Mouse (Mus musculus) right cerebral cortex, adult 2 months (tissue): ENCODE results near the gene Gm20878.
"Not testable (repeated sequence)": the region's sequence is repeated elsewhere in the genome, so short reads cannot be mapped to it uniquely, and the experiment has no call there.

Experiments used
- DNase-seq, 2 experiments: peaks; one replicate each; pipeline ENCODE4 v3.0.0; 2021 to 2022; ENCODE audit warnings: low spot score in 2 of 2

Gm20878 gene

GRCm38 (mm10) chr4:41941272-41941671 is at the start of gene Gm20878:
Gm20878 (plus strand) TSS chr4:41941572.
- DNase-seq, result not testable (repeated sequence)

- DNase-seq, result not testable (repeated sequence)
Observed at GRCm38 (mm10) chr4:41903310-41903709, 38.1 kb upstream of the Gm20878 start, which contains the start of gene Gm21541. Gm21541 (plus strand) TSS chr4:41903610.

- DNase-seq, result not testable (repeated sequence)
Observed at GRCm38 (mm10) chr4:41965758-41966157, 24.4 kb downstream of the Gm20878 start, which contains the start of gene Fam205a4. Fam205a4 (plus strand) TSS chr4:41966058.
